Mouse (Mus musculus) fibroblast of lung, adult 2 months (primary cell): ENCODE measurements at regions not wholly inside any gene's neighbourhood (a gene's known extent, or its start where the extent isn't known, plus 50 kb on each side); places are given as distances from the start of the nearest gene placed in this dataset.
"Not testable (repeated sequence)": the region's sequence is repeated elsewhere in the genome, so short reads cannot be mapped to it uniquely, and the experiment has no call there.

ENCODE experiments used
- DNase-seq: peaks from one replicate; pipeline ENCODE4 v3.0.0-alpha.2; 2011; ENCODE audit warnings: low read depth

DNA sequence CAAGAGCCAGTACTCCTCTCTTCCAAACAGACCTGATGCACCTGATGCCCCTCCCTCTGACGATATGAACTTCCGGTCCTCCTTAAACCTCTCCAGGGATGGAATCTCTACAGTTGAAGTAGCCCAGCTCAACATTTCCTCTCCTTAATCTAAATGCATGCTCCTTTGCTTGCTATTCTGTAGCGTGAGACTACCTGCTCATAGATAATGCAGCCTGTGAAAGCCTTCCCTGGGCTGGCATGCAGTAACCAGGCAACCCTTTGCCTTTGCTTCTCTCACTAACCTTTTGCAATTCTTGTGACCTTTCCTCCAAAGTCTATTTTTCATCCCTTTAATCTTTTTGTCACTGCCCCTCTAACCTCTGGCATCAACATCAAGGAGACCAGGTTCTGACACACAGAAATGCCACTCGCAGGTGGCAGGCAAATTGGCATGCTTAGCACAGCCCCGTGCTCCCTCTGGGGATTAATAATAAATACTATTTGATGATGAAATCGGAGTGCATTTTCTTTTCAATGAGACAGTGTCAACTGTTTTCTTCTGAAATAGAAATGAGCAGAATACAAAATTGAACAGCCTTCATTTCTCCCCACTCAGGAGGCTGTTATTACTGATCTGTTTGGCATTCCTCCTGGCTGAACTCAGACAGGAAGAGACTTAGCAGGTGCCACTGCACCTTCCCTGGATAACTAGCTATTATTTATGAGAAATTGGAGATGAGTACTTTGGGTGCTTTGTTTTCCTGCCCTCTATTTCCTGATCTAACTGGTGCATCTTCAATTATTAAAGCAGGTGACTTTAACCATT, 249.8 kb upstream of the Pbx1 start:
- DNase-seq = no peak

DNA sequence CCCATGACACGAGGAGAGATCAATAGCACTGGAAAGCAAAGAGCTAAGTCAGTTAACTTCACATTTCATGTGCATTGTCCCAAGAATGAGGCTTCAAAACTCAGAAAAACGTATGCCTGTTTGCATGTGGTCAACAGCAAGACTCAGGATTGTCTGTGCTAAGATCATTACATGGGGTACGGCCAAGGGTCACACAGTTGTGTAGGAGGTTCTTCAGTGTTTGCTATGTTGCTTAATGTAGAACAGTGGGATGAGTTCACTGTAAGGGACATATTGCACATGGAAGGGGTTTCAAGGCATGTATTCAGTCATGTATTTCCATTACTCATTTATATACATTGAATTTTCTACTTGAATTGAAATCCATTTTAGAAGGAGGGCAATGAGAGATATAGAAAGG, 248.6 kb upstream of the Pbx1 start:
- no peak for DNase-seq

DNA sequence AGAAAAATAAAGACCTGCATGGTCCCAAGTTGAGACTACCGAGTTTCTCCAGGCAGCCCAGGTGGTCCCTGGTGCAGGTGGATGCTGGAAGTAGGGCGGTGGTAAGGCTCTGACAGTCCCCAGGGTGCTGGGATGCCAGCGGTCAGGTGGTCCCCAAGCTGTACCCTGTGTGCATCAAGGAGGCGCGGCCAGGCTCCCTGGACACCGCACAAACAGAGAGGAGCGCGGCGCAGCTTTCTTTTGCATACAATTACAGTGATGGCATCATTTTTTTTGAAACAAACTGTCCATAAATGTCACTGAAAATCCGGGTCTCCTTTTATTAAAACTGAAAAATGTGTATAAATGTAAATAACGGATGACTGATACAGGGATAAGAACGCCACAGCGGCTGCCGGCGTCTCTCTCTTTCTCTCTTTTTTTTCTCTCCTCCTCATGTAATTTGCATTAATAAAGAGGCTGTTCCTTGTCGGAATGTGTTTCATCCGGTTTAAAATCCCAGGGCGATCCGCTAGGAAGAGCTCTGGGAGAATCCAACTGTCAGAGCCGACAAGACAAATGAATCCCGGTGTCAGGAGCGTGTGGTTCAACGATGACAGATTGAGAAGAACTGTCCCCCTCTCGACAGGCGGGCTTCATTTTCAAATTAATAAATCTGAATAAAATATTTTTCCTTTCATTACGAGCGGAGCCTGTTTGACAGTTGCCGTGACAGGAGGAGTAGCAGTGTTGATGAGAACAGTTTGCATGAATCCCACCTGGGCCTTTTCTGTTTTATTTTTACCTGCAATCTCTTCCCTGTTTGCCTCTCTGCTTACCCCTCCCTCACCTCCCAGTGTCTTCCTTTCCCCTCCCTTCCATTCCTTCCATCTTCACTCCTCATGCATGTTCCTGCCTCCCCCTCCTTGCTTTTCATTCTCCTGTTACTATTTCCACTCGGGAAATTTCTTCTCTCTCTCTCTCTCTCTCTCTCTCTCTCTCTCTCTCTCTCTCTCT, 244.6 kb upstream of the Pbx1 start:
- DNase-seq = no peak

DNA sequence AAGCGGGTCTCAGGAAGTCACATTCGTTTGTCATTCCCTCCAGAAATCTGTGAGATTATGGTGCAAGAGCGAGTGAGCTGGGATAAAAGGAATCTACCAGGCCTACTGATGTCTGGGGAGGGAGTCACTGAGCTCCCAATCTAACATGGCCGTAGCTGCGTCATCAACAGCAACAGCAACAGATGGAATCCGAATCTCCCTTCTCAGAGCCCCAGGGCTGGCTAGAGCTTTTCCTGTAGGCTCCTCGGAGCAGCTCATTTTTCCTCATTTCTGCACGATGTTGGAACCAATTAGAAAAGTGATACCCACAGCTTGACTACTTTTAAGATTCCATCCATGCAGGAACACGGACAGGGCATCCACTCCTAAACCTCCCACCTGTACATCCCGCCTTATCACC, 243.7 kb upstream of the Pbx1 start:
- no peak for DNase-seq

DNA sequence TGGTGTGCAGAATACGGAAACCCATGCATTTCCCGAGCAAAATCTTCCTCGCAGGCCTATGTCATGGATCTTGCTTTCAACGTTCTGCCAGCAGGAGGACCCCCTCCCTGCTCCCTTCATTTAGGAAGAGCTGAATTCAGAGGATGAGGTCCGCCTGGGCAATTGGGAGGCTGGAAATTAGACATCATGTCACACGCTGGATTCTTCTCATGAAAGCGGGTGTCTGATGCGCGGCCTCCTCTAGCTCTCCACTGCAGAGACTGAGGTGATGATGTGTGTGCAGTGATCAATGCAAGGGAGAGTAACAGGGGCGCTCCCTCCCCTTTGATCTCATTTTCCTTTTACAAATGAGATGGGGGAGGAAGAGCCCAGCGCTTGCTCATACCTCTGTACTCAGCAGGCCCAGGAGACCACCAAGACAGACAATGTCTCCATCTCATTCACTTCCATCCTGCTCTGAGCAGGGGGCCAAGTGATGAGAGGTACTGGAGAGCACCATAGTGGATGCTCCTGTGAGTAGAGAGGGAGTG, 230.8 kb upstream of the Pbx1 start:
- DNase-seq = no peak

DNA sequence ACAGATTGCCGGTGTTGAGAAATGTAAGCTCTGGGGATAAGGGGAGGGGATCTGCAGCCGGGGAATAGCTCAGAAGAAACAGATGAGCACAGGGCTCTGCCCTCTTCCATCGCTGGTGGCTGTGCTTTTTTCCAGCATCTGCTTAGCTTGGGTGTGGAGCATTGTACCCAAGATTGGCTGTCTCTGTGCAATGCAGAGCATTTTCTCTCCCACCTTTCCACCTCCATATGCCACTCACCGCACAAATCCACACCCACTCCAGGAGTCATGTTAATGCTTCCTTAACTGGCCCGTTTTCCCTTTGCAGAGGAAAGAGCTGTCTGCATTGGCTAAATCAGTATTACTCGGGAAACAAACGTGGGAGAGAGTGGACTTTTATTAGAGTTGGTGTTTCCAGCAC, 228.9 kb upstream of the Pbx1 start:
- DNase-seq = no peak

DNA sequence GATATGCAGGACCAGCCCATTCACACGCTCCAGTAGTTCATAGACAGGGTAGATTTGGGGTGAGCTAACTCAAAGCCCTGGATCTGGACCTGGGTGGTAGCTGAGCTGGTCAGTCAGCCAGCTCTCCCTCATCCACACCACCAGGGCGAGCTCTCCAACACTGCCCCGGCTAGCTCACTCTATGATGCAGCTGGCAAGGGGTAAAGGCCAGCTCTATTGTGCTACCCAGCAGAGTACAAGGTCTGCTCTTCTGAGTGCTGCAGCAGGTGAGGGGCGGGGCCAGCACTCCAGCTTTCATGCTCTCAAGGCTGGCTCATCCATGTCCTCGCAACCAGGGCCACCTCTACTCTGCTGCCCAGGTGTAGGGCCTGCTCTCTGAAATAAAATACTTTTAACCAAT, 227.5 kb upstream of the Pbx1 start:
- no peak for DNase-seq

DNA sequence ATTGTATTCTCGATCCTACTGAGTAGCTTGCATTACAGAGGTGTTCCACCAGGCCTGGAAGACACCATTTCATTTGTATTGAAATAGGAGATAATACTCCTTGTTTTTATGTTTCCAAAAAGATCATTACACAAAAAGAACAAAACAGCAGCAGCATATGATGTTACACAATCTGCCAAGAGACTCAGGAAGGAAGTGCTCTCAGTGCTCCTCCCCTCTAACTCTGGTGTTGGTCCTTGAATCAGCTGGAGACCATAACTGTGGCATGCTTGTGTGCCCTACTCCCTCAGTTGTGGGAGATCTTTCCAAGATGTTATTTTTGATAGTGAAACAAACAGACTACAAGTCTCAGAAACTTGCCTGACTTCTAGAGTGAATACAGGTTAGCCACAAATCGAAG, 200.8 kb upstream of the Pbx1 start:
- no peak for DNase-seq

DNA sequence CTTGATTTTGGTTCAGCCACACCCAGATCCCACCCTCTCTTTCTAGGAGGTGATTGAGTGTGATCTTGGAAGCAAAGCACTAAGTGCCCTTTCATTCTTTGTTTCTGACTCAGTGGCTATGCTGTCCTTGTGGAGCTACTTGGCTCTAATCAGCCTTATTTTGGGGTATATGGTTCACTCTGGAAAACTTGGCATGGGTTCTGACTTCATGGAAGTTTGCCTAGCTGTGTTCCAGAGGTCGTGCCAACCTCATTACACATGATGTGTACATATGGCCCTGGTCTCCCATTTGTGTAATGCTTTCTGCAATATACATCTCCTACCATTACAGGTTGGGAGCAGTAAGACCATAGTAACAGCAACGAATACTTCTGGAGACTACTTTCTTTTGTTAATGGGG, 199.9 kb upstream of the Pbx1 start:
- DNase-seq = no peak

DNA sequence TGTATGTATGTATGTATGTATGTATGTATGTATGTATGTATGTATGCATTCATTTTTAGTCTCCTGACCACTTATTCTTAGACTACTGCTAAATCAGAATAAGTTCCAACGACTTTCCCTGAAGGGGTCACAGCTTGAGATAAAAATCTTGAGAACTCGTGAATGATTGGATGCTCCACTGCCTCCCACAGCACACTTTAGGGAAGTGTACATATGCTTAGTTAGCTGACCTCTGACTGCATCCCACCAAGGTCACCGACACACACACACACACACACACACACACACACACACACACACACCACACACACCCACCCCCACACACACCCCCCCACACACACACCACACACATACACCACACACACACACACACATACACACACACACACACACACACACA, 169.9 kb upstream of the Pbx1 start:
- DNase-seq = not testable (repeated sequence)

DNA sequence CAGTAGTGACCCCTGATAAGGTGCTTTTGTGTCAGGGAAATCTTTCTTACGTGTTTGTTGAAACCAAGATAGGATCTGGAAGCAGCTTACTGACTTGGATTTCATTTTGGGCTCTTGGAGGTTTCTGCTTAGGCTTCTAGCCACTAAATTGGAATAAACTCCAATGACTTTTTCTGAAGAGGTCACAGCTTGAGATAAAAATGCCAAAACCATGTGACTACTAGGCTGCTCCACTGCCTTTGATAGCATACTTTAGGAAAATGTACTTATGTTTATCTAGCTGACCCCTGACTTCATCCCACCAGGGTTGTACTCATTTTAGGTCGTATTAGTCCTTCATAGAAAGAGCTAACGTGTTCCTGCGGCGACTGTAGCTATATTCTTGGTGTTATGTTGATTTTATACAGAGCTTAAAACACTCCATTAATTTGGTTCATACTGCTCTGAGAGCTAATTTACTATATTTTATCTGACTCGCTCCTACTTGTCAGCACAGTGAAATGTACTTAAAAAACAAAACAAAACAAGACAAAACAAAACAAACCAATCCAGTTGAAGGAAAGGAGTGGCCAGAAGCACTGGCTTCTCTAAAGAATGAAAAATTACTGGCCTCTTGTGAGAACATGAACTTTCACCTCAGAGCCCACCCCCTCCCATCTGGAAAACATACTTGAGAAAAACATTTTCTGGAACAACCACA, 168.5 kb upstream of the Pbx1 start:
- no peak for DNase-seq

DNA sequence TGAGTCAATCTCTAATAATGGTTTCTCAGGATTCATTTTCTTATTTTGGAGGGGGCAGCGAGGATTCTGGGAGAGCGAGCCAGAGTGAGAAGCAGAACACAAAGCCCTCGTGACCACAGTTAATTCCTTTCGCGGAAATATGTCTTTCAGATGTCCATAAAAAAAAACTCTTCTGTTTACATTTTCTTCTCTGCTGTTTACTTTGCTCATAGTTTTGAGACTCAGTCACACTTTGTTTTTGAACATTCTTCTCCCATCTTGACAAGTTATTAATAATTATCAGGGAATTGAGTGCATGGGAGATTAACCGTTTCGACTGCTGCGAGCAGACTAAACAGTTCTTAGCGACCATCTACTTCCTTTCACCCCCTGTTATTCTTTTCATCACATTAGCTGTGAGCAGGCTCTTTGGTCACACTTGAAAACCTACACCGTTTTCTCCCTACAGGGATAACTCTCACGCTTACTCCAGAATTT, 166.2 kb upstream of the Pbx1 start:
- peak; percentile 54 for DNase-seq

DNA sequence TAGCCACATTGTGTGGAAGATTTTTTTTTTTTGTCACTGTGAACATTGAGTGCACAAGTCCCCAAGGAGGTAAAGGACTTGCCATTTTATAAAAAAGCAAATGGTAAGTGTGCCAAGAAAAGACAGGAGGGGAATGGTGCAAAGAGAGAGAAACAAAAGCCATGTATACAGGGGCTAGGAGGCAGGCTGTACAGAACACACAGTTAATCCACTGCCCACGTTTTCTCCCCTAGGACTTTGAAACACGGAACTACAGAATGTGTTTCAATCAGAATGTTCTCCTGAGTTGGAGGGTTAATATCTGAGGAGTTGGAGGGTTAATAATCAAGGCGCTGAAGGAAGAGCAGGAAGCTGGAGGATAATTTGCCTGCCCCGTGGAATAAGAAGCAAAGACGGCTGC, 165.4 kb upstream of the Pbx1 start:
- DNase-seq = no peak

DNA sequence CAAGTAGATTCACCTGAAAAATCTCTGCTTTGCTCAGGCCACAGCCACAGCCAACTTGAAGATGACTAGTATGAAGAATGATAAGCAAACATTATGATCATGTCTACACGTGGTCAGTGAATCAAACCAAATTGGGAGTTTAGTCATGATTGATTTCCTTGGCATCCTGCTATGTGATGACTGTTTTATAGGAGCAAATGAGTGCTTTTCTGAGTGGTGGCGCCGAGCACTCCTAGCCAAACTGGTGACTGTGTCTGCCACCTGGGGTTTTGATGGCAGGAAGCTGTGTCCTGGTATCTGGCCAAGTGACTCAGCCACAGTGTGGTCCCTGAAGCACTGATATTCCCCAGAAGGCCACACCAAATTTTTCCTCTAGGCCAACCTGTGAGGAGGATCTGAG, 152.1 kb upstream of the Pbx1 start:
- peak; percentile 75 for DNase-seq

DNA sequence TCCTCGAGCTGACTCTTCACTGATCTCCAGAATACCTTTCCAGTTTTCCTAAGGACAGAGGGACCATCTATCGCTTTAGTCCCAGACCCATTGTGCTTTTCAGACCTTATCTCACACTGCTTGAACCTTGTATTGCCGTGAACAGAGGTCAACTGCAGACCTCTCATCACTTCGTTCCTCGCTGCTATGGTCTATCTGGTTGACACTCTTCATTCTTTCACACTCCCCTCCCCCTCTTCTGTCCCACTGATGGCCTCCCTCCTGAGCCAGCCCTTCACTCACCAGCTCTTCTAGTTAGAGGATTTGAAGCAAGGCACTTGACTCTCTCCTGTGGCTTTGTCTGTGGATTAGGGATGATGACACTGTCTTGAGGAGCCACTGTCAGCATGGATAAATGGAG, 150.4 kb upstream of the Pbx1 start:
- DNase-seq = no peak

DNA sequence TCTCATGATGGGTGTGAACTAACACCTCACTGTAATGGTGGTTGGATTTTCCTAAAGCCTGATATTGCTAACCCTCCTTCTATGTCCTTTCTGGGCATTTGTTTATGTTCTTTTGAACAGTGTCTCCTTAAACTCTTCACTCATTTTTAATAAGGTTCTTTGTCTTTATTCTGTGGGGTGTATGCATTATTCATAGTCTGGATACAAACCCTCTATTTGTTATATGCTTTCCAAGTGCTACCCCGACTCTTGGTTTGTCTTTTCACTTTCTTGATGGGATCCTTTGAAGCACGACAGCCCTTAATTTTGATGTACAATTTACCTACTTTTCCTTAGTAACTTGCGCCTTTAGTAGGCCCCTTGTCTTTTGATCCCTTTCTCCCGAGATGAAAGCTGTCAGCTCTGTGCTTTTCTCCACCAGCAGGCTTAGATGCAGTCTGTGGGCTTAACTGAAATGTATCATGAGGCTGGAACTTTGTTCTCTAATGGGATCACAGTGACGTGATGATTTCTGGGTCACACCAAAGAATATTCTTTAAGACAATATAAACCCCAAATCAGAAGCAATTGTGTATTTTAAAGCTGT, 138.0 kb upstream of the Pbx1 start:
- no peak for DNase-seq

DNA sequence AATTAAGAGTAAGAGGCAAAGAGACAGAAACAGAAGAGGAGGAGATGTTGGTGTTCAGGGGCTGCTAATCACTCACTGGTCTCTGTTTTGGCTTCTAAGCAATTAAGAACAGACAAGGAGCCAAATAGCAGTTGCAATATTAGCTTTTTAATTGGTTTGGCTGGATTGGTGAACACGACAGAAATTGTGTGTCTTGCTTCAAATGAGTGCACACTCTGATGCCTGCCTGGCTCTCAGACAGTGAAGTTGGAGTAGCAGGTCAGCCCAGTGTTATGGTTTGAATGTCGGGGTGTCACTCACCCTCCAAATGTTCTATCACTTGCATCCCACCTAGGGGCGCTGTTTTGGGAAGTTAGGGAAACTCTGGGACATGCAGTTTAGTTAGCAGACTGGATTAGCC, 120.3 kb upstream of the Pbx1 start:
- DNase-seq = no peak

DNA sequence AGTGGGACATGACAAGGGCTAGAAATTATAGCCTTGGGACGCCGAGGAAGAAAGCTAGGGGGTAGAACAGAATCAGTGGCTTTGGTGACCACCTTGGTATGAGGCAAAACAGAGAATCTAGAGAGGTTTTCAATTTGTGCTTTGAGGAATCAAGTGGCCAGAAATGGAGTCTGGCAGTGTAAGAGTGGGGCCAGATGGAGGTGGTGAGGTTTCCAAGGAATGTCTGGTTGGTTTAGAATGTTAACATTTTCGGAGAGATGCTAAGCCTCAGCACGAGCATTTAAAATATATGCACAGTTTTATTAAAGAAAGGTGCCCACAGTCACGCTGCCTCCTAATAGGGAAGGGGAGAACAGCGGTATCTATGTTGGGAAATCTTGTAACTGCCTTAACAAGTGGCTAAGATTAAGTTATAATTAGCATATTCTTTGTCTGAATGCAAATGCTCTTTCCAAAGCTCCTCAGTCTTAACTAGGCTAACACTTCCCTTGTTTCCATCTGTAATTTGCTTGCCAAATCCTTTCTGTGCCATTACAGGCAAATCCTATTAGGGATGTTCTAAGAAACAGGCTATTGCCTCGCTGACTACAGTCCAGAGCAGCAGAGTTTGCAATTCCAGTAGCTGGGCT, 117.9 kb upstream of the Pbx1 start:
- DNase-seq = no peak

DNA sequence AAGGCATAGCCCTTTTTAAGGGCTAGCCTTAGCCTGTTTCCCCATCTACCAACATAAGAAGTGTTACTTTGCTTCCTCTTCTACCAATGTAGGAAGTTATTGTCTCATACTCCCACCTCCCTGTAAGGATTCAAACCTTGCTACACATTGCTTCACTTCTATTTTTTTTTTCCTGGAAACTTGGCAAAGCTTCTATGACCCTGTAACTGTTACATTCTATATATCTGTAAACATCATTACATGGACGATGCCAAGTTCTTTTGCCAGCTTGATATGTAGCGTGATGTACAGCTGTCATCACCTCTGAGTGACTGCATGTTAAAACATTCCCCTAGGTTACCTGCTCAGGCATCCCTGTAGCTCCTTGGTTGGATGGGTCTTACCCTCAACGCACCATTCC, 114.1 kb upstream of the Pbx1 start:
- DNase-seq = no peak

DNA sequence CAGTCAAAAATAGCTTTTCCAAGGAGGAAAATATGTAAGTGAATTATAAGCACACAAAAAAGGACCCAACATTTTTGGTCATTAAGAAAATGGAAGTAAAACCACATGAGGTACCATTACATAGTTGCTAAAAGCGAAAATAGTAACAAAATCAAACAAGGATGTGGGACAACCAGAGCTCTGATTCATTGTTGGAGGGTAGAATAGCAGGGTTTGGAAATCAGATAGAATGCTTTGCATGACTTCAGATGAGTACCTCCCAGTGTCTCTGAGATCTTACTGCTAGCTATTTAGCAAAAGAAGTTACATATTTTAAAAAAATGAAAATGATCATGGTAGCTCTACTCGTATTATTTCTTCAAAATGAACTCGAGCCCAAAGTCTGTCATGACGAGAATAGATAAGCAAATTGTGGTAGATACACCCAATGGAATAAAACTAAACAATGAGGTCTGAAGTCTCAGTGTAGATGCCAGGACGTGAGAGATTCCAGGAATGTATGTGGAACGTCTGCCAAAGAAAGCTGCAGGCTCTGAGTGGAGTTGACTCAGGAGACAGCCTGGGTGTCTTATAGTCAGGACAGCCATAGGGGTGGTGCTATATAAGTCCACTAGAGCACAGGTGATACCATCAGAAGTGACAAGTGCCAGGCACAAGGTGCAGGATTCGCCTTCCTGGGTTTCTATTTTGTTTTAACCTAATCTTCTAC, 113.2 kb upstream of the Pbx1 start:
- DNase-seq = peak; percentile 28

DNA sequence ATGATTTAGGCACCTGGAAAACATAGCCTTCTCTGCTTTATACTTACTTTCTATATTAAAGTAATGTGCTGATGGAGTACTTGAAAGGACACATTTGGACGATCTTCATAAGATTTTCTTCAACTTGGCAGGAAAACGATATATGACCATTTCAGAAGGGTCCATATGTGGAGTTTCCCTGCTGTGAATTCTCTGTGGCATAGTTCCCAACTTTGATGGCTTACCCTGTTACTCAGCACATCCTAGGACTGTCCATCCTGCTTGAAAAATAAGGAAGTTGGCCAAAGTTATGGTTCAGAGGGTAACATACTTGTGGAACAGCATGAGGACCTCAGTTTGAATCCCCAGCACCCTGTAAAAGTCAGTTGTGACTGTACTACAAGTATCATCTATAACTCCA, 109.2 kb upstream of the Pbx1 start:
- no peak for DNase-seq
